Mouse (Mus musculus) liver, embryonic 15.5 days (tissue): ENCODE results near the gene Tcta. TPM values are rescaled to one million over a fixed set of nuclear protein-coding genes. Genes with fewer than 3 reads are reported as not detected.

Experiments used
- ATAC-seq: fragments of 200-750 bp; cut with Nextera tagmentation; 2 replicates; pipeline ENCODE4 v1.8.0; 2017; ENCODE audit warnings: moderate number of reproducible peaks, mild to moderate bottlenecking, moderate library complexity; ENCODE audit not compliant: insufficient read depth
- H3K27ac ChIP-seq: fragments of 300-500 bp; sonication (generic); replicated peaks from 2 replicates; pipeline ENCODE4 v1.5.1; 2015; ENCODE audit warnings: mild to moderate bottlenecking, inconsistent platforms
- H3K27me3 ChIP-seq: fragments of 300-500 bp; sonication (generic); 2 replicates; pipeline ENCODE4 v1.6.1; 2015; ENCODE audit warnings: mild to moderate bottlenecking, inconsistent platforms
- H3K36me3 ChIP-seq: fragments of 300-500 bp; sonication (generic); replicated peaks from 2 replicates; pipeline ENCODE4 v1.6.1; 2015; ENCODE audit warnings: moderate library complexity, mild to moderate bottlenecking, inconsistent platforms
- H3K4me1 ChIP-seq: fragments of 300-500 bp; sonication (generic); replicated peaks from 2 replicates; pipeline ENCODE4 v1.6.1; 2015; ENCODE audit warnings: inconsistent platforms
- H3K4me2 ChIP-seq: fragments of 300-500 bp; sonication (generic); 2 replicates; pipeline ENCODE4 v1.6.1; 2015; ENCODE audit warnings: moderate library complexity, mild to moderate bottlenecking, inconsistent platforms
- H3K4me3 ChIP-seq: fragments of 300-500 bp; sonication (generic); replicated peaks from 2 replicates; pipeline ENCODE4 v1.5.1; 2015; ENCODE audit warnings: mild to moderate bottlenecking, inconsistent platforms
- H3K9ac ChIP-seq: fragments of 300-500 bp; sonication (generic); 2 replicates; pipeline ENCODE4 v1.6.1; 2015; ENCODE audit warnings: moderate library complexity, mild to moderate bottlenecking, inconsistent platforms
- H3K9me3 ChIP-seq: fragments of 300-500 bp; sonication (generic); replicated peaks from 2 replicates; pipeline ENCODE4 v1.6.1; 2016; ENCODE audit warnings: inconsistent platforms
- WGBS: fragments of 180-500 bp; shearing (Covaris S2); methylation state at CpG from one replicate; pipeline ENCODE4 v1.1.7; 2015; ENCODE audit warnings: mixed read lengths; ENCODE audit not compliant: insufficient replicate concordance; 5-methylcytosine and 5-hydroxymethylcytosine counted together
- polyA plus RNA-seq: library from polyadenylated mRNA; unstranded; fragments of >200 nt; fragmentation: Nextera tagmentation; extraction: Ambion mirVana; gene quantifications from 2 replicates; pipeline ENCODE4 v1.2.1, GENCODE M21; 2015

Gene Tcta
- polyA plus RNA-seq, 1 experiment from 2014 or later: 14.1 TPM

DNA sequence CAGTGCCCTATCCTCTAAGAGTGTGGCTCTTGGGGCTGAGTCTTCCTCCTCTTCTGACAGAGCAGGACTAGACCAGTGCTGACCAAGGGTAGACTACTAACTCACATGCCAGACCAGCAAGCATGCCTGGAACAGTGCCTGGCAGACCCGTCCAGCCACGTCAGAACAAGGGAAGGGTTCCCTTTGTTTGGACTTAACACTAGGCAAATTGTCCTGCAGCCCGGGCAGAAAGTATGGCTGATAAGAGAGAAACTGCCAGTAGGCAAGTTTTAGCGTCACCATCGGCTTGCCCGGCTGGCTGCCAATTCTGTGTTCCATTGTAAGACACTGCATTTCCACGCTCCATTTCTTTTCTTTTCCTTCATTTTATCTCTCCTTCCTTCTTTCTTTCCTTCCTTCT is 38.3 kb downstream of the Tcta start:
- Histone ChIP-seq H3K4me2 (no peak overlapping the region), H3K4me3 (no peak overlapping the region), H3K36me3 (no peaks in the 10 kb centered on the region), H3K27me3 (peaks cover 8% of the 10 kb centered on the region; the same call in 1 of the 2 replicates), H3K9me3 (no peaks in the 10 kb centered on the region), H3K27ac (no peak overlapping the region), H3K4me1 (peaks cover 25% of the 10 kb centered on the region), H3K9ac (no peak overlapping the region)
- 63% methylated on average over 7 of the region's 7 CpGs for WGBS
- no peak for ATAC-seq

DNA sequence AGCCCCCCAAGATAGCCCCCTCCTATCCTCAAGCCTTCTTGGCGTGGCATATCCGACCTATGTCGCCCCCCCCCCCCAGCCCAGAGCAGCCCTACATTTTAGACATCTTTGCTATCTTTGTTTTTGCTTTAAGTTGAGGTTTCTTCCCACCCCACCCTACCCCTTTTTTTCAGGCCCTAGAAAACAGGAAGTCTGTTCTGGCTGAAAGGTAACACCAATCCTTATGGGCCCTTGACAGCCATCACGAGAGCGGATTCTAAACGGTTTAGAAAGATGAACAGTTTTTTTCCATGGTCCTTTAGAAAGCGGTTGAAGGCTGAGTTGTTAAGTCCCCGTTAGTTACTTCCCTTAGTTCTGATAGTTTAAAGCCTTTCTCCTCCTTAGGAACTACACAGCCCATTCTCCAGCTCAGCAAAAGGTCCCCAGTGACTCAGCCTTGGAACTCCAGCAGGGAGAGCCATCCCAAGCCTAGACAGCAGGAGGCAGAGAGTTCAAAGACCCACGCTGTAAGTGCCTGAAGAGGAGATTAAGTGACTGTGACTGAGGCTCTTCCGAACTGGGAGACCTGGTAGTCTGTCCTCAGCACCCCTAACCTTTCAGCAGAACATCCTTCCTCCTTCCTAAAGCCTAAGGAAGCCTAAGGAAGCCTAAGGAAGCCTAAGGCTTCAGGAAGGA is 39.6 kb downstream of the Tcta start:
- H3K27me3 ChIP-seq: peaks cover 6% of the 10 kb centered on the region; the same call in 1 of the 2 replicates
- 46% methylated on average over 10 of the region's 10 CpGs for WGBS

DNA sequence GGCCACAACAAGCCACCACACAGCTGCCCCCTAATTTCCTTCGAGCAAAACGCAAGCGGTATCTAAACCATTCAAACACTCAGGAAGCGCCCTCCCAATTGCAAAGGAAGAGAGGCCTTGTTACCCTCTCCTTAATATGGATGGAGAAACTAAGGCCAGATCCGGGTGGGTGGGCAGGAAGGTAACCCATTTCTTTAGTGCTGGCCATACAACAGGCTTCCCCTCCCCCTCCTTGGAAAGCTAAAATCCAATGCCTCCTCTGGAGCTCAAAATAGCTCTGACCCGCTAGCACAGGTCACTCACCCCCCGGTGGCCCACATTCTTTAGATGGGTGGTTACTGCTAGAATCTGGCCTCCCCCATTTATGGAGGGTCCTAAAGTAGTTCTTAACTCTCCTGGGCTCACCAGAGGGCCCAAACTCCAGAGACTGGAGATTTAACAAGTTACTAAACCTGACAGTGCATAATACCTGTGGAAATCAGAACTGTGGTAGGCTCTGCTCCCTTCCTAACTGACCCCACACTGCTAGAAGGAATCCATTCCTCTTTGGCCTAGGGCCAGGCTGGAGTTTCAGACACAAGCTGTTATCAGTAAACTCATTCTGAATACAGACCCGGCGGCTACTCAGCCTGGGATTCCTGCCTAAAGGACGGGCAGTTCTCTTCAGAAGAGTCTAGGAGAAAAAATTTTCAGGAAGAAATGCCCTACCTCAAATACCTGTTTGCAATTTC is 41.6 kb downstream of the Tcta start:
- WGBS: 13% methylated on average over 10 of the region's 10 CpGs
- ATAC-seq: peak; percentile 4; the same call in 1 of the 2 replicates
- Histone ChIP-seq H3K9me3 (no peaks in the 10 kb centered on the region), H3K9ac (0 out of 2 replicates have a peak overlapping the region, but pooled peaks have one; percentile 7), H3K4me3 (peak overlapping the region; percentile 78), H3K4me2 (peak overlapping the region; percentile 98), H3K4me1 (peaks cover 40% of the 10 kb centered on the region), H3K27ac (peak overlapping the region; percentile 88), H3K36me3 (no peaks in the 10 kb centered on the region), H3K27me3 (peaks cover 6% of the 10 kb centered on the region; the same call in 1 of the 2 replicates)

More for the DNA sequence above, 39.6 kb downstream of the Tcta start:
- no peaks in the 10 kb centered on the region for H3K9me3 ChIP-seq
- ATAC-seq: no peak
- H3K4me2 ChIP-seq: no peak overlapping the region
- H3K36me3 ChIP-seq: no peaks in the 10 kb centered on the region
- no peak overlapping the region for H3K4me3 ChIP-seq
- H3K27ac ChIP-seq: no peak overlapping the region
- peaks cover 38% of the 10 kb centered on the region for H3K4me1 ChIP-seq
- H3K9ac ChIP-seq: no peak overlapping the region

DNA sequence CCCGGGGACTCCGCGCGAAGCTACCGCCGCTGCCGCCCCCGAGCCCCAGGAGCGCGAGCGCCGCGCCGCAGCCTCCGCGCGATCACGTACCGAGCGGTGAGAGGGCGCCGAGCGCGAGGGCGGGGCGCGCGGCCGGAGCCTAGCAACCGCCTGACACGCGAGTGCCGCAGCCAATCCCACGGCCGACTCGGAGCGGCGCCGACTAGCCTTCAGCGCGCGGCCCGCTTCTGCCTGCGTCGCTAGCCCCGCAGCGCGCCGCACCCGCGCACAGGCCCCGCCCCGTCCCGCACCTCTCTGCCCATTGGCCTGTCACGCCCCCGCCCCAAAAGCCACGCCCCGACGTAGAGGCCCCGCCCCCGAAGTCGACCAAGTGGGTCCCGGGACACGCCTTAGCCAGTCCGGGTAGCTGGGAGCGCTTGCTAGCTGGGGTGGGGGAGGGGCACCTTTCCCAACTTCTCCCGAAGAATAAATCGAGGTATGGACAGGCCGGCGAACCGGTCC is 42.2 kb downstream of the Tcta start, which contains the start of gene Dag1:
Gene Dag1, minus strand, starts transcription at position 269 of the 501 bp plus-strand sequence.
- peak; percentile 94 for ATAC-seq

DNA sequence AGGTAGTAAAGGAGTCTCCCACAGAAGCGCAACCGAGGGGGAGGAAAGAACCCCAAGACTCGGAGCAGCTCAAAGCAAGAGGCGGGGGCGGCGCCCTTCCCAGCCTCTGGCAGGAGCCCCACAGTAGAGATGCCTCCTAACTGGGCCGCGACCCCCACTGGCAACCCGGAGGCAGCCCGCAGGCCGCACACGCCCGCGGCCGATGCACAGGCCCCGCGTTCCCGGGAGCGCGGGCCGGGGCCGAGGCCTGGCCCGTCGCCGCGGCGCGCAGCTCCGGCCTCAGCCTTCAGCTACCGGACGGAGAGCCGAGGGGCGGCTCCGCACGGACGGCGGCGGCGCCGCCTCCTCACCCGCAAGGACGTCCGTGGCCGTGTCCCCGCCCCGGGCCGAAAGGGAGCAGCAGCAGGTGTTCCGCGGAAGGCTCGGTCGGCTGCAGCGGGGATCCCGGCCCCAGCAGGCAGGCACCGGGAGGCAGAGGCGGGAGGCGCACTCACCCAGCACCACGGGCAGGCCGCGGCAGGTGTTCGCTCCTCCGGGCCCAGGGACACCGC is 42.8 kb downstream of the Tcta start:
- Histone ChIP-seq H3K9ac (peak overlapping the region; percentile 87), H3K27ac (peak overlapping the region; percentile 88), H3K9me3 (no peaks in the 10 kb centered on the region), H3K4me3 (peak overlapping the region; percentile 78), H3K4me2 (peak overlapping the region; percentile 98), H3K36me3 (no peaks in the 10 kb centered on the region), H3K4me1 (peaks cover 40% of the 10 kb centered on the region), H3K27me3 (peaks cover 6% of the 10 kb centered on the region; the same call in 1 of the 2 replicates)
- ATAC-seq: peak; percentile 73
- WGBS: under 1% methylated on average over 62 of the region's 62 CpGs

More for the DNA sequence above, 42.2 kb downstream of the Tcta start, which contains the start of gene Dag1:
- peaks cover 6% of the 10 kb centered on the region; the same call in 1 of the 2 replicates for H3K27me3 ChIP-seq
- H3K9me3 ChIP-seq: no peaks in the 10 kb centered on the region
- H3K4me1 ChIP-seq: peaks cover 40% of the 10 kb centered on the region
- WGBS: under 1% methylated on average over 70 of the region's 71 CpGs
- H3K4me2 ChIP-seq: peak within 1 kb of the TSS; percentile 98
- peak within 1 kb of the TSS; percentile 88 for H3K27ac ChIP-seq
- H3K9ac ChIP-seq: peak within 1 kb of the TSS; percentile 87
- H3K4me3 ChIP-seq: peak within 1 kb of the TSS; percentile 78
- H3K36me3 ChIP-seq: no peaks in the 10 kb centered on the region

DNA sequence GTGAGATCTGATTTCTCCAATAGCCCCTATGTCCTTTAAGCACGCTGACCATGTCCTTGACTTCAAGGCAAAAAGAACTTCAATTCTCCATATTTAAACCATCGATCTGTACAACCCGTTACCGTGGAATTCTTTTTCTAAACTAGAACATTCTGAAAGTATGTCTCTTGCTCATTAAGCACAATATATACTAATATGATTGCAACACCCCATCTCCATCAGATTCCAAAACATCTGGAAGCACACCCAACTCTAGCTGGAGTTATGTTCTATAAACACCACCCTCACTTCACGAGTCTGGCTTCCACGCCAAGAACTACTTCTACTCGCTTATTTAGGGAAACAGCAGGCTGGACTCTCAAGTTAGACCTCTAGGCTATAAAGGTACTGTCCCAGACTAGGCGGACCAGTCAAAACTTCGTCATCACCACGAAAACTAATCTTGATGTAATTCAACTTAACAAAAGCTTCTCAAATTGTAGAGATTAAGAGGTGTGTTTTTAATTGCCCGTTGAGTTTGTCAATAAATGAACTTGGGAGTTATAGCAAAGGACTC is 43.4 kb downstream of the Tcta start:
- Histone ChIP-seq H3K36me3 (no peaks in the 10 kb centered on the region), H3K9ac (peak overlapping the region; percentile 87), H3K4me3 (peak overlapping the region; percentile 78), H3K9me3 (no peaks in the 10 kb centered on the region), H3K4me2 (peak overlapping the region; percentile 98), H3K4me1 (peaks cover 40% of the 10 kb centered on the region), H3K27ac (no peak overlapping the region; the same call in 1 of the 2 replicates), H3K27me3 (peaks cover 6% of the 10 kb centered on the region; the same call in 1 of the 2 replicates)
- WGBS: 54% methylated on average over 11 of the region's 11 CpGs
- no peak for ATAC-seq

DNA sequence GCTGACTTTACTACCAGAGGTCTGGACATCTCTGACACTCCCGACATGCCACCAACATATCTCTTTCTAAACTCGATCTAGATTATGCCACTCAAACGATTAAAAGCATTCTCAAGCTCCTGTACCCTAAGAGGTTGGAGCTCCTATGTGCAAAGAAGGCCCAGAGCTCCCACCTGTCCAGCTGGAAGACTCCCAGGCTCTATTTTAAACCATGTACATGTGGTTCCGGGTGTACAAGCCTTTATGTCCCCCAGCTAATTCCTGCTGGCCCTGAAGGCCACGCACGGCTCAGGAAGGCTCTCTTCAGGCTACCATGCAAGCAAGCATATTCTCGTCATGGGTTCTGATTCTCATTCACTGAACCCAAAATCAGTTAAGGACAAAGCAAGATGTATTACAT is 44.1 kb downstream of the Tcta start:
- no peak for ATAC-seq
- Histone ChIP-seq H3K36me3 (no peaks in the 10 kb centered on the region), H3K9ac (no peak overlapping the region), H3K4me1 (peaks cover 40% of the 10 kb centered on the region), H3K27me3 (peaks cover 6% of the 10 kb centered on the region; the same call in 1 of the 2 replicates), H3K9me3 (no peaks in the 10 kb centered on the region), H3K27ac (no peak overlapping the region), H3K4me2 (peak overlapping the region; percentile 98), H3K4me3 (peak overlapping the region; percentile 78)
- 64% methylated on average over 7 of the region's 7 CpGs for WGBS

DNA sequence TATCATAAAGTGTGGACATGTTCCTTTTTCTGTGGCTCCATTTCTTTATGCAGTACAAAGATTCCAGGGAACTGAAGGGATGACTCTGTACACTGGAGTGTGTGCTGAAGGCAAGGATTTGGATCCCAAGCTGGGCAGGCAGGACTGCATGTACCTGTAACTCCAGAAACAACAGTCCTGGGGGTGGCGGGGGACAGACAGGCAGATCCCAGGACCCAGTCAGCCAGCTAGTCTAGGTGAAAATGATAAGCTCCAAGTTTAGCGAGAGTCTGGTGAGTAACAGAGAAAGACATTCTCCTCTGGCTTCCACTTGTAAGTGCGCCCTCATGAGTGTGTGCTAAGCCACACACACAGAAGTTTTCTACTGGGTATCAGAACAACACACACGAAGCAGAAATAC is 45.4 kb downstream of the Tcta start:
- no peak overlapping the region for H3K4me3 ChIP-seq
- H3K36me3 ChIP-seq: no peaks in the 10 kb centered on the region
- no peak overlapping the region for H3K4me2 ChIP-seq
- peaks cover 40% of the 10 kb centered on the region for H3K4me1 ChIP-seq
- H3K9ac ChIP-seq: no peak overlapping the region
- H3K27me3 ChIP-seq: 0 out of 2 replicates have a peak, but pooled peaks cover 6% of the 10 kb centered on the region
- WGBS: 55% methylated on average over 4 of the region's 4 CpGs
- no peak overlapping the region for H3K27ac ChIP-seq
- no peak for ATAC-seq
- no peaks in the 10 kb centered on the region for H3K9me3 ChIP-seq
